Mouse (Mus musculus): ENCODE results near the gene Pcca.

DNA sequence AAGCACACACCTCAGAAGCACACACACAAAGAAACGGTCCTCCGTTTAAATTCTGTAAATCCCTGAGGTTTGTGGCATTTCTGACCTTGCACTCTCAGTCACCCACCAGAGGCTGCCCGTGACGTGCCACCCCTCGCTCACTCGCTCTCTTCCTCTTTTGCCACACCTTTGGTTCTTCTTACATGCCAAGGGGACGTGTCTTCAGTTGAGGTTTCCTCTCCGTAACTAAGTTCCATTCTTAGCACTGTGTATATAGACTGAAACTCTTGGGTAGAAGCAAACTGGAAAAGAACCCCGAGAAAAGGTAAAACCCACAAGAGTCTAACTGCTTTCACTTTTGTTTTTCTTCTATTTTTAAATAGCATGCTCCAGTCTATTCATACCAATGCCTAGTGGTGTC lies 23.2 kb downstream of the Pcca start:
- TF ChIP-seq USF1 (IDR thresholded peaks at IDR 0.05; ENCODE audit: low read depth): no peak
- TF ChIP-seq TCF12 (IDR thresholded peaks at IDR 0.05; ENCODE audit: insufficient read depth, poor library complexity, severe bottlenecking): no peak
- no peak for TF ChIP-seq SRF (IDR thresholded peaks at IDR 0.05; ENCODE audit: control insufficient read depth, insufficient read length, low read depth)
- no peak for TF ChIP-seq E2F4 (IDR thresholded peaks at IDR 0.05; ENCODE audit: insufficient read depth)
- no peak for TF ChIP-seq MYOG (IDR thresholded peaks at IDR 0.05; ENCODE audit: control insufficient read depth in 1 of 3, insufficient read depth in 1 of 3, insufficient read length in 2 of 3, low read depth in 2 of 3)
- TF ChIP-seq POLR2A (IDR thresholded peaks at IDR 0.05; ENCODE audit: insufficient read length, low read depth): no peak
- no peak for TF ChIP-seq MAX (IDR thresholded peaks at IDR 0.05; ENCODE audit: low read depth)
- no peak for TF ChIP-seq MYOD1 (IDR thresholded peaks at IDR 0.05; ENCODE audit: control insufficient read depth in 1 of 3, insufficient read length in 2 of 3, low read depth in 2 of 3)
- TF ChIP-seq POLR2AphosphoS2 (IDR thresholded peaks at IDR 0.05; ENCODE audit: insufficient read length, low read depth): no peak
- TF ChIP-seq CEBPB (IDR thresholded peaks at IDR 0.05; ENCODE audit: insufficient read depth, poor library complexity, severe bottlenecking): no peak
- no peak for TF ChIP-seq REST (IDR thresholded peaks at IDR 0.05; ENCODE audit: insufficient read depth, insufficient read length)

All from myocyte (in vitro differentiated cells).